Mouse (Mus musculus): ENCODE measurements at regions not wholly inside any gene's neighbourhood (a gene's known extent, or its start where the extent isn't known, plus 50 kb on each side); places are given as distances from the start of the nearest gene placed in this dataset.

DNA sequence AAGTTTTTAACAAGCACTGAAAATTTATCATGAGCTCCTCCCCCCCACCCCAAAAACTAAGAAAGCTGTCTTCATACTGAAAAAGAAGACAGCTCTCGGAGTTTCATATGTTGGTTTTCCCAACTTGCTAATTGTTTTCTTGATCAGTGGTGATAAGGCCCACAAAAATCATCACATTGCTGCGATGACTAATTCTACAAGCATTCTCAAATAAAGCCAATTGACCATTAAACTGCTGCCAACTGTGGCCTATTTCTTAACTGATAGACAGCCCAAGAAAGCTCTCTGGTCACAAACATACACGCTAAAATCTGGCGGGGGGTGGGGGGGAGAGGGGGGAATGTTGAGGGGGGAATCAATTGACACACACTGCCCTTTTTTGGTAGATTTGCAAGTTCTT, 345.0 kb upstream of the Acvr2a start:
- TF ChIP-seq CTCF (IDR thresholded peaks at IDR 0.05; ENCODE audit: borderline replicate concordance, insufficient read depth, low read depth, low read length) (no peak), POLR2A (IDR thresholded peaks at IDR 0.05; ENCODE audit: borderline replicate concordance, insufficient read depth, low read length) (no peak)
